Mouse (Mus musculus): ENCODE results near the gene Ghdc. TPM values are rescaled to one million over a fixed set of nuclear protein-coding genes. Genes with fewer than 3 reads are reported as not detected.

Gene Ghdc
- polyA plus RNA-seq, 2 experiments = 3.7 to 12.1 TPM

- Histone ChIP-seq H3K36me3 (ENCODE audit: control insufficient read depth, insufficient read depth, low read length) (peaks cover 28% of the 10 kb centered on the region), H3K9ac (ENCODE audit: low read depth, low read length, severe bottlenecking) (no peak overlapping the region), H3K9me3 (ENCODE audit: control insufficient read depth, low read length) (no peaks in the 10 kb centered on the region), H3K4me2 (replicated peaks; ENCODE audit: low read depth, low read length, severe bottlenecking) (no peak overlapping the region), H3K27ac (replicated peaks; ENCODE audit: low read depth, low read length) (no peak overlapping the region), H3K4me1 (ENCODE audit: control insufficient read depth, insufficient read depth, low read length) (peaks cover 3% of the 10 kb centered on the region; the same call in 1 of the 2 replicates), H3K27me3 (ENCODE audit: control insufficient read depth, insufficient read depth, low read length) (no peaks in the 10 kb centered on the region), H3K4me3 (replicated peaks; ENCODE audit: low read length) (no peak overlapping the region)
- DNase-seq (ENCODE audit: low spot score) = no peak
- WGBS = 58% methylated on average over 2 of the region's 2 CpGs
- no peak for ATAC-seq (ENCODE audit: low FRiP score, low read depth)
- no peak for TF ChIP-seq POLR2A (IDR thresholded peaks at IDR 0.05; ENCODE audit: borderline replicate concordance, extremely low read depth, insufficient read depth, insufficient read length)
Observed at GRCm38 (mm10) chr11:100722493-100723028, 48.2 kb downstream of the Ghdc start.

GRCm38 (mm10) chr11:100721776-100722492, 48.8 kb downstream of the Ghdc start:
- Histone ChIP-seq H3K4me3 (replicated peaks; ENCODE audit: low read length) (no peak overlapping the region), H3K4me2 (replicated peaks; ENCODE audit: low read depth, low read length, severe bottlenecking) (no peak overlapping the region), H3K9me3 (ENCODE audit: control insufficient read depth, low read length) (no peaks in the 10 kb centered on the region), H3K36me3 (ENCODE audit: control insufficient read depth, insufficient read depth, low read length) (peaks cover 34% of the 10 kb centered on the region), H3K27me3 (ENCODE audit: control insufficient read depth, insufficient read depth, low read length) (no peaks in the 10 kb centered on the region), H3K27ac (replicated peaks; ENCODE audit: low read depth, low read length) (0 out of 2 replicates have a peak overlapping the region, but pooled peaks have one; percentile 33), H3K4me1 (ENCODE audit: control insufficient read depth, insufficient read depth, low read length) (peaks cover 3% of the 10 kb centered on the region; the same call in 1 of the 2 replicates), H3K9ac (ENCODE audit: low read depth, low read length, severe bottlenecking) (no peak overlapping the region)
- DNase-seq (ENCODE audit: low spot score) (no peak), ATAC-seq (ENCODE audit: low FRiP score, low read depth) (no peak)
- no peak for TF ChIP-seq POLR2A (IDR thresholded peaks at IDR 0.05; ENCODE audit: borderline replicate concordance, extremely low read depth, insufficient read depth, insufficient read length)
- WGBS = 72% methylated on average over 8 of the region's 8 CpGs

- H3K27ac ChIP-seq (replicated peaks; ENCODE audit: low read depth, low read length) = no peak overlapping the region
- 74% methylated on average over 4 of the region's 4 CpGs for WGBS
- no peaks in the 10 kb centered on the region for H3K9me3 ChIP-seq (ENCODE audit: control insufficient read depth, low read length)
- peaks cover 3% of the 10 kb centered on the region; the same call in 1 of the 2 replicates for H3K4me1 ChIP-seq (ENCODE audit: control insufficient read depth, insufficient read depth, low read length)
- no peak overlapping the region for H3K4me2 ChIP-seq (replicated peaks; ENCODE audit: low read depth, low read length, severe bottlenecking)
- H3K4me3 ChIP-seq (replicated peaks; ENCODE audit: low read length) = no peak overlapping the region
- peaks cover 41% of the 10 kb centered on the region for H3K36me3 ChIP-seq (ENCODE audit: control insufficient read depth, insufficient read depth, low read length)
- H3K9ac ChIP-seq (ENCODE audit: low read depth, low read length, severe bottlenecking) = no peak overlapping the region
- ATAC-seq (ENCODE audit: low FRiP score, low read depth) = no peak
- TF ChIP-seq POLR2A (IDR thresholded peaks at IDR 0.05; ENCODE audit: borderline replicate concordance, extremely low read depth, insufficient read depth, insufficient read length) = no peak
- H3K27me3 ChIP-seq (ENCODE audit: control insufficient read depth, insufficient read depth, low read length) = no peaks in the 10 kb centered on the region
- no peak for DNase-seq (ENCODE audit: low spot score)
Observed at GRCm38 (mm10) chr11:100721254-100721653, 49.5 kb downstream of the Ghdc start.

GRCm38 (mm10) chr11:100720345-100720744, 50.4 kb downstream of the Ghdc start:
- no peak overlapping the region for H3K27ac ChIP-seq (replicated peaks; ENCODE audit: low read depth, low read length)
- ATAC-seq (ENCODE audit: low FRiP score, low read depth) (no peak), DNase-seq (ENCODE audit: low spot score) (no peak)
- H3K4me3 ChIP-seq (replicated peaks; ENCODE audit: low read length) = no peak overlapping the region
- no peaks in the 10 kb centered on the region for H3K9me3 ChIP-seq (ENCODE audit: control insufficient read depth, low read length)
- TF ChIP-seq POLR2A (IDR thresholded peaks at IDR 0.05; ENCODE audit: borderline replicate concordance, extremely low read depth, insufficient read depth, insufficient read length) = no peak
- WGBS = 65% methylated on average over 5 of the region's 5 CpGs
- H3K4me2 ChIP-seq (replicated peaks; ENCODE audit: low read depth, low read length, severe bottlenecking) = no peak overlapping the region
- peaks cover 50% of the 10 kb centered on the region for H3K36me3 ChIP-seq (ENCODE audit: control insufficient read depth, insufficient read depth, low read length)
- H3K4me1 ChIP-seq (ENCODE audit: control insufficient read depth, insufficient read depth, low read length) = peaks cover 3% of the 10 kb centered on the region; the same call in 1 of the 2 replicates
- H3K9ac ChIP-seq (ENCODE audit: low read depth, low read length, severe bottlenecking) = no peak overlapping the region
- H3K27me3 ChIP-seq (ENCODE audit: control insufficient read depth, insufficient read depth, low read length) = no peaks in the 10 kb centered on the region

- no peak for TF ChIP-seq POLR2A (IDR thresholded peaks at IDR 0.05; ENCODE audit: borderline replicate concordance, extremely low read depth, insufficient read depth, insufficient read length)
- H3K4me2 ChIP-seq (replicated peaks; ENCODE audit: low read depth, low read length, severe bottlenecking) = no peak overlapping the region
- peaks cover 53% of the 10 kb centered on the region for H3K36me3 ChIP-seq (ENCODE audit: control insufficient read depth, insufficient read depth, low read length)
- DNase-seq (ENCODE audit: low spot score) (no peak), ATAC-seq (ENCODE audit: low FRiP score, low read depth) (no peak)
- H3K27ac ChIP-seq (replicated peaks; ENCODE audit: low read depth, low read length) = no peak overlapping the region
- H3K9me3 ChIP-seq (ENCODE audit: control insufficient read depth, low read length) = no peaks in the 10 kb centered on the region
- 80% methylated on average over 11 of the region's 11 CpGs for WGBS
- H3K27me3 ChIP-seq (ENCODE audit: control insufficient read depth, insufficient read depth, low read length) = no peaks in the 10 kb centered on the region
- H3K9ac ChIP-seq (ENCODE audit: low read depth, low read length, severe bottlenecking) = no peak overlapping the region
- peaks cover 3% of the 10 kb centered on the region; the same call in 1 of the 2 replicates for H3K4me1 ChIP-seq (ENCODE audit: control insufficient read depth, insufficient read depth, low read length)
- no peak overlapping the region for H3K4me3 ChIP-seq (replicated peaks; ENCODE audit: low read length)
Observed at GRCm38 (mm10) chr11:100719893-100720292, 50.9 kb downstream of the Ghdc start.

Data from limb, embryonic 14.5 days (tissue).